Mouse (Mus musculus) olfactory bulb, adult 2 months (tissue): ENCODE data around the gene Gatc.

Experiments used
- CTCF ChIP-seq: fragments of 200-500 bp; IDR thresholded peaks from 2 replicates; pipeline ENCODE4 v1.5.1; 2012; ENCODE audit warnings: low read depth, mild to moderate bottlenecking, low read length, moderate library complexity; ENCODE audit not compliant: insufficient read depth
- POLR2A ChIP-seq: fragments of 200-500 bp; IDR thresholded peaks from 2 replicates; pipeline ENCODE4 v1.6.1; 2012; ENCODE audit warnings: mild to moderate bottlenecking, low read depth, low read length, moderate library complexity; ENCODE audit not compliant: insufficient read depth

- 0 out of 2 replicates have a peak, but pooled peaks have one; percentile 44 for TF ChIP-seq POLR2A
- 0 out of 2 replicates have a peak, but pooled peaks have one; percentile 14 for TF ChIP-seq CTCF
These were observed 21.7 kb downstream of the Gatc start for GRCm38 (mm10) chr5:115319004-115319940.
